Mouse (Mus musculus) heart, embryonic 11.5 days (tissue): Measurements from ENCODE around the gene Sipa1l3. TPM values are rescaled to one million over a fixed set of nuclear protein-coding genes. Genes with fewer than 3 reads are reported as not detected.

Experiments
- ATAC-seq: fragments of 200-750 bp; cut with Nextera tagmentation; replicated peaks from 2 replicates; pipeline ENCODE4 v1.8.0; 2017; ENCODE audit warnings: moderate library complexity; ENCODE audit not compliant: insufficient number of reproducible peaks, low FRiP score, low TSS enrichment
- H3K27ac ChIP-seq: fragments of 300-500 bp; sonication (generic); 2 replicates; pipeline ENCODE4 v1.5.1; 2014; ENCODE audit warnings: mild to moderate bottlenecking, low read depth, low read length
- H3K27me3 ChIP-seq: fragments of 300-500 bp; sonication (generic); 2 replicates; pipeline ENCODE4 v1.6.1; 2014; ENCODE audit warnings: mild to moderate bottlenecking, low read length, mixed read lengths; ENCODE audit not compliant: control insufficient read depth, insufficient read depth
- H3K36me3 ChIP-seq: fragments of 300-500 bp; sonication (generic); 2 replicates; pipeline ENCODE4 v1.6.1; 2014; ENCODE audit warnings: mild to moderate bottlenecking, low read length, moderate library complexity, mixed read lengths; ENCODE audit not compliant: control insufficient read depth, insufficient read depth
- H3K4me1 ChIP-seq: fragments of 300-500 bp; sonication (generic); 2 replicates; pipeline ENCODE4 v1.6.1; 2014; ENCODE audit warnings: low read length; ENCODE audit not compliant: control insufficient read depth, insufficient read depth
- H3K4me2 ChIP-seq: fragments of 300-500 bp; sonication (generic); 2 replicates; pipeline ENCODE4 v1.6.1; 2014; ENCODE audit warnings: mild to moderate bottlenecking, moderate library complexity
- H3K4me3 ChIP-seq: fragments of 300-500 bp; sonication (generic); 2 replicates; pipeline ENCODE4 v1.5.1; 2014; ENCODE audit warnings: low read depth, low read length
- H3K9ac ChIP-seq: fragments of 300-500 bp; sonication (generic); 2 replicates; pipeline ENCODE4 v1.6.1; 2014; ENCODE audit warnings: mild to moderate bottlenecking, low read depth, low read length, moderate library complexity
- H3K9me3 ChIP-seq: fragments of 300-500 bp; sonication (generic); replicated peaks from 2 replicates; pipeline ENCODE4 v1.6.1; 2016; ENCODE audit warnings: low read length; ENCODE audit not compliant: control insufficient read depth
- WGBS: fragments of 180-500 bp; shearing (Covaris S2); extraction: QIAGEN DNeasy Blood & Tissue Kit; methylation state at CpG from one replicate; pipeline ENCODE4 v1.1.7; 2014; ENCODE audit not compliant: insufficient replicate concordance; 5-methylcytosine and 5-hydroxymethylcytosine counted together
- polyA plus RNA-seq: library from polyadenylated mRNA; unstranded; fragments of >200 nt; fragmentation: Nextera tagmentation; extraction: Ambion mirVana; gene quantifications from 2 replicates; pipeline ENCODE4 v1.2.1, GENCODE M21; 2014

The Sipa1l3 gene
- polyA plus RNA-seq, 1 experiment from 2014 or later, result 4.8 TPM

DNA sequence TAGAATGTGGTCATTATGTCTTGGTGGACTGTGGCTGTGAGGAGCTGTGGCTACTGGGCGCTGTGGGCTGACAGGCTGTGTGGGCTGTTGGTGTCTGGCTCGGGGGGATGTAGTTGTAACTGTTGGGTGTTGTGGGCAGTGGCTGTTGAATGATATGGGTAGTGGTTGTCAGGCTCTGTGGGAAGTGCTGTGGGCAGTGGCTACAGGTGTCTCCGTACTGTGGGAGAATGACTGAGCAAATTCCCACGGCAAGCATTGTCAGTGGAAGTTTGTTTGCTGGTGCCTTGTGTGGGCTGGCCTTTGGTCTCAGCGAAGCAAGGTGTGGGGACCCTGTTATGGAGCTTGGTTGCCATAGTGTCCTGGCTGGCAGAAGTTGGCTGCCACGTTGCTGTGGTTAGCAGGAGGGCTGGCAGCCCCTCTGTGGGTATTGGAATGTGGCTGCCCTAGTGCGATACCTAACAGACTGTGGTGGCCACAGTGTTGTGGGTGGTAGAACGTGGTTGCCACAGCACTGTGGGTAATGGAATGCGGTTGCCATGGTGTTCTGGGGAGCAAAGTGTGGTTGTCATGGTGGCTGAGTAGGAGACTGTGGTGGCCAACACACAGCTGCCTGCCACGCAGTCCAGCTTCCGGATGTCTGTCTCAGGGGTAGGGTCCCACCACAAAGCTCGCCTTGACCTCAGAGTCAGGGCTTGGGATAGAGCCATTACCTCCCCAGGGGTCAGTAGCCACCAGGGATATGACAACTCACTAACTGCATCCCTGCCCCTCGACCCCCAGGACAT, 203.4 kb downstream of the Sipa1l3 start:
- H3K27me3 ChIP-seq, result peaks cover 31% of the 10 kb centered on the region
- no peaks in the 10 kb centered on the region for H3K9me3 ChIP-seq
- ATAC-seq, result no peak

GRCm38 (mm10) chr7:29313572-29314261, 204.7 kb downstream of the Sipa1l3 start:
- Histone ChIP-seq H3K27ac (no peak overlapping the region), H3K9ac (no peak overlapping the region), H3K4me3 (no peak overlapping the region), H3K4me1 (peaks cover 22% of the 10 kb centered on the region), H3K27me3 (peaks cover 26% of the 10 kb centered on the region), H3K9me3 (no peaks in the 10 kb centered on the region), H3K36me3 (no peaks in the 10 kb centered on the region), H3K4me2 (no peak overlapping the region)
- WGBS, result 54% methylated on average over 9 of the region's 9 CpGs
- no peak for ATAC-seq

More for the DNA sequence above, 203.4 kb downstream of the Sipa1l3 start:
- Histone ChIP-seq H3K27ac (no peak overlapping the region), H3K4me3 (no peak overlapping the region), H3K9ac (no peak overlapping the region), H3K4me1 (peaks cover 24% of the 10 kb centered on the region), H3K4me2 (no peak overlapping the region), H3K36me3 (no peaks in the 10 kb centered on the region)
- WGBS, result 72% methylated on average over 13 of the region's 13 CpGs

- Histone ChIP-seq H3K4me1 (peaks cover 21% of the 10 kb centered on the region), H3K27me3 (peaks cover 28% of the 10 kb centered on the region)
- WGBS, result 44% methylated on average over 9 of the region's 9 CpGs
Measured at GRCm38 (mm10) chr7:29313051-29313450, 205.4 kb downstream of the Sipa1l3 start.

DNA sequence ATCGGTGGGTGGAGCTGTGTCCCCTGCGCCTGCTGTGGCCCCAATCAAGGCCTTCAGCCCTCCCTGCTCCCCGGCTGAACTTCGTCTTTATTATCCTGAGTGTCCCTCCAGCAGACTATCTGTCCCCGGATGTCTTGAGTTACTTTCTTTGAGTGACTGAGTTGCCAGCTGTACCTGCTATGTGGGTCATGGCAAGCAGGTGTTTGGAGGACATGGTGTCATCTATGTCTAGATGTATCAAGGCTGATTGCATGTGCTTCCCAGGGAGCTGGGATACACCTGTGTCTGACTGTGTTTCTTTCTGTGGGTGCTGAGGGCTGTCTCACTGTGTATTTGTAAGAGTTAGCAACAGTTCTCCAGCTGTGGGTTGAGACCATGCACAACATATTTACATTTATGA, 208.7 kb downstream of the Sipa1l3 start:
- H3K36me3 ChIP-seq, result no peaks in the 10 kb centered on the region
- no peaks in the 10 kb centered on the region for H3K9me3 ChIP-seq
- no peak overlapping the region for H3K9ac ChIP-seq
- H3K27ac ChIP-seq, result no peak overlapping the region
- ATAC-seq, result no peak
- 7% methylated on average over 5 of the region's 5 CpGs for WGBS
- H3K4me3 ChIP-seq, result peak overlapping the region; percentile 67
- H3K27me3 ChIP-seq, result peaks cover 47% of the 10 kb centered on the region
- H3K4me2 ChIP-seq, result peak overlapping the region; percentile 93
- H3K4me1 ChIP-seq, result peaks cover 26% of the 10 kb centered on the region

More at GRCm38 (mm10) chr7:29313051-29313450, 205.4 kb downstream of the Sipa1l3 start:
- no peaks in the 10 kb centered on the region for H3K9me3 ChIP-seq
- no peak overlapping the region for H3K27ac ChIP-seq
- no peak overlapping the region for H3K4me3 ChIP-seq
- no peak overlapping the region for H3K9ac ChIP-seq
- ATAC-seq, result no peak
- H3K36me3 ChIP-seq, result no peaks in the 10 kb centered on the region
- no peak overlapping the region for H3K4me2 ChIP-seq

- H3K9me3 ChIP-seq, result no peaks in the 10 kb centered on the region
- no peak overlapping the region for H3K27ac ChIP-seq
- peak overlapping the region; percentile 67 for H3K4me3 ChIP-seq
- peak overlapping the region; percentile 68 for H3K9ac ChIP-seq
- peak overlapping the region; percentile 93 for H3K4me2 ChIP-seq
- peaks cover 30% of the 10 kb centered on the region for H3K4me1 ChIP-seq
- H3K27me3 ChIP-seq, result peaks cover 52% of the 10 kb centered on the region
- ATAC-seq, result no peak
- no peaks in the 10 kb centered on the region for H3K36me3 ChIP-seq
- under 1% methylated on average over 35 of the region's 36 CpGs for WGBS
Measured at GRCm38 (mm10) chr7:29309221-29309721, 209.2 kb downstream of the Sipa1l3 start.

GRCm38 (mm10) chr7:29307350-29308104, 210.9 kb downstream of the Sipa1l3 start:
- H3K9me3 ChIP-seq, result no peaks in the 10 kb centered on the region; the same call in 1 of the 2 replicates
- H3K27ac ChIP-seq, result no peak overlapping the region
- peak overlapping the region; percentile 96 for H3K4me2 ChIP-seq
- peak; percentile 89 for ATAC-seq
- H3K36me3 ChIP-seq, result no peaks in the 10 kb centered on the region
- WGBS, result 2% methylated on average over 41 of the region's 42 CpGs
- peak overlapping the region; percentile 66 for H3K9ac ChIP-seq
- peaks cover 67% of the 10 kb centered on the region for H3K27me3 ChIP-seq
- H3K4me1 ChIP-seq, result peaks cover 32% of the 10 kb centered on the region
- H3K4me3 ChIP-seq, result peak overlapping the region; percentile 67

- Histone ChIP-seq H3K4me2 (peak overlapping the region; percentile 96; the same call in 1 of the 2 replicates), H3K4me1 (peaks cover 32% of the 10 kb centered on the region), H3K9ac (no peak overlapping the region), H3K36me3 (no peaks in the 10 kb centered on the region), H3K4me3 (no peak overlapping the region), H3K9me3 (no peaks in the 10 kb centered on the region; the same call in 1 of the 2 replicates), H3K27me3 (peaks cover 71% of the 10 kb centered on the region), H3K27ac (no peak overlapping the region)
- WGBS, result 23% methylated on average over 7 of the region's 7 CpGs
- no peak for ATAC-seq
Measured at GRCm38 (mm10) chr7:29306619-29307018, 211.8 kb downstream of the Sipa1l3 start.

- no peaks in the 10 kb centered on the region for H3K36me3 ChIP-seq
- no peak for ATAC-seq
- 32% methylated on average over 7 of the region's 7 CpGs for WGBS
- peaks cover 32% of the 10 kb centered on the region for H3K4me1 ChIP-seq
- H3K4me3 ChIP-seq, result no peak overlapping the region
- no peak overlapping the region for H3K27ac ChIP-seq
- H3K9me3 ChIP-seq, result no peaks in the 10 kb centered on the region; the same call in 1 of the 2 replicates
- no peak overlapping the region for H3K4me2 ChIP-seq
- peaks cover 67% of the 10 kb centered on the region for H3K27me3 ChIP-seq
- no peak overlapping the region for H3K9ac ChIP-seq
Measured at GRCm38 (mm10) chr7:29306108-29306507, 212.3 kb downstream of the Sipa1l3 start.
